Mouse (Mus musculus): ENCODE measurements at regions not wholly inside any gene's neighbourhood (a gene's known extent, or its start where the extent isn't known, plus 50 kb on each side); places are given as distances from the start of the nearest gene placed in this dataset.

DNA sequence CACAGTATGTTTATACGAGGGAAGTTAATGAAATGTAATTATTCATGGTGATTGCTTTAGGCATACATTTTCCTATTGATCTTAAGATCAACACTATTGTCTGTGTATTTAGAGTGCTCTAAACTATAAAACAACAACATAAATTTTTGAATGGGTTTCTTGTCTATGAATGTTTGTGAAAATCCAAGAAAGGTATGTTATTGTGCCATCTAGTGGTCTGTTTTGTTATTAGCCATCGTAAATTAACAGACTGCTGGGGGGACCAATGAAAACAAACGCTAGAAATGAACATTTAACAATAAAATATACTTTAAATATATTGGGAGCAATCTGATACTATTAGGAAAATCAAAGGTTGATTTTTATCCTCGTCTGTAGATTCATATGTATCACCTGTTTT lies 93.5 kb upstream of the P3h2 start:
- TF ChIP-seq CTCF (IDR thresholded peaks at IDR 0.05; ENCODE audit: borderline replicate concordance, control insufficient read depth, extremely low read depth, insufficient read depth, low read length, poor library complexity): no peak
- no peak for TF ChIP-seq POLR2A (IDR thresholded peaks at IDR 0.05; ENCODE audit: control insufficient read depth, extremely low read depth, insufficient read depth, low read length, poor library complexity)

All from thymus, adult 2 months (tissue).